Mouse (Mus musculus) forebrain, postnatal 0 days (tissue): ENCODE data around the gene Dhx15. TPM values are rescaled to one million over a fixed set of nuclear protein-coding genes. Genes with fewer than 3 reads are reported as not detected.

ENCODE experiments used
- ATAC-seq: fragments of 200-750 bp; cut with Nextera tagmentation; 2 replicates; pipeline ENCODE4 v1.8.0; 2017; ENCODE audit warnings: mild to moderate bottlenecking, moderate library complexity
- DNase-seq: peaks from one replicate; pipeline ENCODE4 v3.0.0-alpha.2; 2015
- H3K27ac ChIP-seq: fragments of 300-500 bp; sonication (generic); 2 replicates; pipeline ENCODE4 v1.5.1; 2014; ENCODE audit warnings: low read depth, mild to moderate bottlenecking, antibody characterized with exemption, low read length, moderate library complexity, mixed read lengths
- H3K27me3 ChIP-seq: fragments of 300-500 bp; sonication (generic); 2 replicates; pipeline ENCODE4 v1.6.1; 2014; ENCODE audit warnings: mild to moderate bottlenecking, low read length, mixed read lengths; ENCODE audit not compliant: insufficient read depth
- H3K36me3 ChIP-seq: fragments of 300-500 bp; sonication (generic); 2 replicates; pipeline ENCODE4 v1.6.1; 2014; ENCODE audit warnings: mild to moderate bottlenecking, moderate library complexity; ENCODE audit not compliant: insufficient read depth
- H3K4me1 ChIP-seq: fragments of 300-500 bp; sonication (generic); 2 replicates; pipeline ENCODE4 v1.6.1; 2014; ENCODE audit warnings: antibody characterized with exemption; ENCODE audit not compliant: insufficient read depth
- H3K4me2 ChIP-seq: fragments of 300-500 bp; sonication (generic); 2 replicates; pipeline ENCODE4 v1.6.1; 2014; ENCODE audit warnings: low read depth, mild to moderate bottlenecking, moderate library complexity
- H3K4me3 ChIP-seq: fragments of 300-500 bp; sonication (generic); 2 replicates; pipeline ENCODE4 v1.5.1; 2014; ENCODE audit warnings: low read depth, low read length, mixed read lengths
- H3K9ac ChIP-seq: fragments of 300-500 bp; sonication (generic); 2 replicates; pipeline ENCODE4 v1.6.1; 2014; ENCODE audit warnings: mild to moderate bottlenecking
- H3K9me3 ChIP-seq: fragments of 300-500 bp; sonication (generic); 2 replicates; pipeline ENCODE4 v1.6.1; 2016; ENCODE audit warnings: low read length
- CTCF ChIP-seq: sonication (generic); IDR thresholded peaks from 2 replicates; pipeline ENCODE4 v1.5.1; 2016; ENCODE audit warnings: antibody characterized with exemption, control low read depth, low read depth
- WGBS: fragments of 180-500 bp; shearing (Covaris S2); extraction: QIAGEN DNeasy Blood & Tissue Kit; methylation state at CpG from one replicate; pipeline ENCODE4 v1.1.7; 2014; 5-methylcytosine and 5-hydroxymethylcytosine counted together
- microRNA-seq, 2 experiments: library from miRNA; unstranded; fragments of <30 nt; microRNA quantifications; one replicate each; pipeline ENCODE4; 2016
- polyA plus RNA-seq: library from polyadenylated mRNA; unstranded; fragments of >200 nt; fragmentation: Nextera tagmentation; extraction: Ambion mirVana; gene quantifications from 2 replicates; pipeline ENCODE4 v1.2.1, GENCODE M21; 2015
- total RNA-seq: library from RNA; depleted of rRNA; stranded (reverse); fragments of >200 nt; gene quantifications from 2 replicates; pipeline ENCODE4 v1.2.3, GENCODE M21; 2014; rRNA removed

The Dhx15 gene
- total and polyA plus RNA-seq, 2 experiments from 2014 or later = 79.5 to 153 TPM

- no peak overlapping the region for H3K9ac ChIP-seq
- 16% methylated on average over 16 of the region's 16 CpGs for WGBS
- DNase-seq = peak; percentile 9
- no peak overlapping the region for H3K27ac ChIP-seq
- peak overlapping the region; percentile 100 for H3K4me2 ChIP-seq
- H3K9me3 ChIP-seq = no peaks in the 10 kb centered on the region
- no peak for TF ChIP-seq CTCF
- no peaks in the 10 kb centered on the region; the same call in 1 of the 2 replicates for H3K27me3 ChIP-seq
- H3K4me3 ChIP-seq = peak overlapping the region; percentile 64
- no peaks in the 10 kb centered on the region for H3K36me3 ChIP-seq
- no peak for ATAC-seq
- no peaks in the 10 kb centered on the region for H3K4me1 ChIP-seq
These were observed 78.0 kb downstream of the Dhx15 start for GRCm38 (mm10) chr5:52112191-52112760.

- no peak overlapping the region for H3K4me2 ChIP-seq
These were observed 79.3 kb downstream of the Dhx15 start for GRCm38 (mm10) chr5:52110808-52111663.

More at GRCm38 (mm10) chr5:52110808-52111663, 79.3 kb downstream of the Dhx15 start:
- ATAC-seq (no peak; the same call in 1 of the 2 replicates), DNase-seq (peak; percentile 74)
- Histone ChIP-seq H3K4me1 (no peaks in the 10 kb centered on the region), H3K9me3 (no peaks in the 10 kb centered on the region), H3K9ac (no peak overlapping the region), H3K27ac (no peak overlapping the region), H3K27me3 (no peaks in the 10 kb centered on the region; the same call in 1 of the 2 replicates), H3K4me3 (no peak overlapping the region), H3K36me3 (no peaks in the 10 kb centered on the region)
- TF ChIP-seq CTCF = peak; percentile 63
- 44% methylated on average over 10 of the region's 10 CpGs for WGBS

Small RNAs within 50 kb of the gene (microRNA-seq; reads per million reads assigned to microRNA genes)
- gene Mir6417 = 0 reads per million in 2 experiments

Other genes with a start within 250 kb of the Dhx15 start
- 1.8 and 2.0 TPM in 2 replicates for gene Sod3, start 173.3 kb upstream of the Dhx15 start, total RNA-seq
- 3.5 and 4.2 TPM in 2 replicates for gene Sod3, start 173.3 kb upstream of the Dhx15 start, polyA plus RNA-seq